Mouse (Mus musculus) stomach, postnatal 0 days (tissue): ENCODE results near the gene Hist1h4b.

Experiments
- CTCF ChIP-seq: IDR thresholded peaks from 2 replicates; pipeline ENCODE4 v1.5.1; 2016; ENCODE audit warnings: antibody characterized with exemption, low read depth, mild to moderate bottlenecking, moderate library complexity
- EP300 ChIP-seq: optimal IDR thresholded peaks from 2 replicates; pipeline ENCODE3; 2016; ENCODE audit warnings: antibody characterized with exemption

- no peak for TF ChIP-seq EP300
- no peak; the same call in 1 of the 2 replicates for TF ChIP-seq CTCF
These were observed 5.3 kb upstream of the Hist1h4b start for GRCm38 (mm10) chr13:23751478-23751956.
